Mouse (Mus musculus) heart, adult 2 months (tissue): ENCODE results near the gene Ercc1.

Source experiments
- CTCF ChIP-seq: fragments of 200-600 bp; IDR thresholded peaks from 2 replicates; pipeline ENCODE4 v1.8.1; 2022; ENCODE audit warnings: antibody characterized with exemption, mild to moderate bottlenecking, moderate library complexity
- POLR2A ChIP-seq: fragments of 200-500 bp; IDR thresholded peaks from 2 replicates; pipeline ENCODE4 v1.6.1; 2011; ENCODE audit warnings: mild to moderate bottlenecking, low read depth, low read length, control low read depth; ENCODE audit not compliant: insufficient read depth

- TF ChIP-seq CTCF (no peak), POLR2A (no peak)
These were observed 55.1 kb downstream of the Ercc1 start for GRCm38 (mm10) chr7:19399496-19400280.
